Mouse (Mus musculus): ENCODE results near the gene Smad3. TPM values are rescaled to one million over a fixed set of nuclear protein-coding genes. Genes with fewer than 3 reads are reported as not detected.
A peak's percentile ranks its signal among the peaks of the same experiment; 100 is the strongest.

The Smad3 gene
- total and polyA plus RNA-seq, 3 experiments: 12.4 to 18.4 (median 13.0) TPM

DNA sequence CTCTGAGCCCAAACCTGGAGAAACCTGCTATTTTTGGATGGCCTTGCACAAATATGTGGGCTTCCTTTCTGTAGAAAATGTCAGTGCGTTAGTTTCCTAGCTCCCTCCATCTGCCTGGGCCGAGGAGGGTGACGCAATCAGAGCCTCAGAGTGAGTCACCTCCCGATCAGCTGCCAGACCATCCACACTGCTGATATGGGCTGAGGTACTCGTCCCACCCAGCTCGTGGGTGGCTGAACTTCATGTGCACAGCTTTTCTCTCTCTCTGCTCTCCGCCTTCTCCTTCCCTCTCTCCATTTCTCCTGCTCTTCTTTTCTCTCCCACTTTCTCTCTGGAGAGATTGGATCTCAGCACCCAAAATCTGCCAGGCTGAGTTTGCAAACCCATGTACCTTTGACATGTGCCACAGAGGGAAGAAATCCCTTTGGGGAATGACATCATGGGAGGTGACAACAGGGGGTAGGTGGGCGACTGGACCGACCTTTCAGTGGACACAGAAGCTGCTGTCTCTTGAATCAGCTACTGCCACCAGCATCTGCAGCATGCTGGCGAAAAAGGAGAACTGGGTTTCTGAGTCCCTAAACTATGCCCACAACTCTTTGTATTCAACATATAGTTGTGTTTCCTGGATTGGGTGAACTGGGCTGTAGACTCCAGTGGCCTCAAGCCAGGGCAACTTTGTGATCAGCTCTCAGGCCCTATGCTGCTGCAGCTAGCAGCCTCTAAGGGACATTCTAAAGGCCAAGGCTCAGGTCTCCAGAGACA, 36.1 kb upstream of the Smad3 start:
- no peaks in the 10 kb centered on the region for H3K36me3 ChIP-seq (ENCODE audit: control insufficient read depth, insufficient read depth, low read length)
- H3K9ac ChIP-seq (ENCODE audit: low read depth, low read length): no peak overlapping the region
- intact Hi-C loops (cut with DNase I): no loop called here
- DNase-seq: peak; percentile 75 to 86
- 0 out of 2 replicates have a peak, but pooled peaks have one; percentile 19 for TF ChIP-seq POLR2A (IDR thresholded peaks at IDR 0.05; ENCODE audit: insufficient read depth, low read depth, low read length)
- TF ChIP-seq CTCF (IDR thresholded peaks at IDR 0.05): no peak
- 0 out of 2 replicates have a peak, but pooled peaks have one; percentile 54 for TF ChIP-seq EP300 (IDR thresholded peaks at IDR 0.05; ENCODE audit: insufficient read depth, low read depth, low read length)
- H3K4me1 ChIP-seq (ENCODE audit: control insufficient read depth, insufficient read depth, low read length): peaks cover 14% of the 10 kb centered on the region
- WGBS: 36% methylated on average over 10 of the region's 10 CpGs
- no peaks in the 10 kb centered on the region for H3K79me2 ChIP-seq (replicated peaks; ENCODE audit: control insufficient read depth, insufficient read depth, low read length)
- no peak overlapping the region for H3K27ac ChIP-seq
- no peaks in the 10 kb centered on the region; the same call in none of the 2 replicates for H3K27me3 ChIP-seq (ENCODE audit: control insufficient read depth, insufficient read depth, low read length)
- no peak overlapping the region for H3K4me3 ChIP-seq

DNA sequence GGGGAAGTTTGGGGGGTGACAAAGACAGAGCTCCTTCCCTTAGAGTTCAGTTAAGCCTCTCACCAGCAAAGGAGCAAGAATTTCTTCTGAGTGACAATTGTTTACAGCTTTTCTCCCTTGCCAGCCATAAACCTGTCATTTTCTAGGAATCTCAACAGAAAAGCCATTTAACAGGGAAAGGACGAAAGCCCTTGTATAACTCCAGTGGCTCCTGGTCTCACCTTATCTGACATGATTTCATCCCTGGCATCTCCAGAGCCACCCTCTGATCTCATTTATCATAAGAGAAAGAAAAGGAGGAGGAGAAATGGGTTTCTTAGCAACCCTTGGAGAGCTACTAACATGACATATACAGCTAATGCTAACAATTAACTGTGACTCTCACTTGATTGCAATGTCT, 33.9 kb upstream of the Smad3 start:
- H3K4me3 ChIP-seq: no peak overlapping the region
- peaks cover 22% of the 10 kb centered on the region for H3K4me1 ChIP-seq (ENCODE audit: control insufficient read depth, insufficient read depth, low read length)
- no peak for TF ChIP-seq POLR2A (IDR thresholded peaks at IDR 0.05; ENCODE audit: insufficient read depth, low read depth, low read length)
- no peak for TF ChIP-seq EP300 (IDR thresholded peaks at IDR 0.05; ENCODE audit: insufficient read depth, low read depth, low read length)
- TF ChIP-seq CTCF (IDR thresholded peaks at IDR 0.05): no peak
- H3K27ac ChIP-seq: no peak overlapping the region
- H3K9ac ChIP-seq (ENCODE audit: low read depth, low read length): no peak overlapping the region
- intact Hi-C loops (cut with DNase I): no loop called here
- H3K36me3 ChIP-seq (ENCODE audit: control insufficient read depth, insufficient read depth, low read length): no peaks in the 10 kb centered on the region
- H3K27me3 ChIP-seq (ENCODE audit: control insufficient read depth, insufficient read depth, low read length): no peaks in the 10 kb centered on the region; the same call in none of the 2 replicates
- no peaks in the 10 kb centered on the region for H3K79me2 ChIP-seq (replicated peaks; ENCODE audit: control insufficient read depth, insufficient read depth, low read length)
- 82% methylated on average over 1 of the region's 1 CpGs for WGBS
- DNase-seq: no peak

DNA sequence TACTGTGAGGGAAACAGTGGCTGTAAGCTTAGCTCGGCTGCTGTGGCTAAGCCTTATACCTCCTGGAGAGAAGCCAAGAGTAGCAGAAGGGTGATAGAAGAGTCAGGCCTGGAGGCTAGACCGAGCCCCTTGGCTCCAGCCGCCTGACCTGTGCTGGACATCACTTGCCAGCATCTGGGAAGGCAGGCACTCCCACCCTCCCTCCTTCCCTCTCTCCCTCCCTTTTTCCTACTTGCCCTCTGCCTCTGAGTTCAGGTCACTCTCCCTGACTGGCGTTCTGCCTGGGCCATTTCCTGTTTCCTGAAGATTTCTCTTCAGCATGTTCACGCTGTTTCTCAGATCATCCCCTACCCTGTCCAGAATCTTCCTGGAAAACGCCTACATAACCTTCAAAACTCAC, 33.5 kb upstream of the Smad3 start:
- TF ChIP-seq CTCF (IDR thresholded peaks at IDR 0.05) (no peak), EP300 (IDR thresholded peaks at IDR 0.05; ENCODE audit: insufficient read depth, low read depth, low read length) (no peak), POLR2A (IDR thresholded peaks at IDR 0.05; ENCODE audit: insufficient read depth, low read depth, low read length) (no peak)
- Histone ChIP-seq H3K27me3 (ENCODE audit: control insufficient read depth, insufficient read depth, low read length) (no peaks in the 10 kb centered on the region; the same call in none of the 2 replicates), H3K4me1 (ENCODE audit: control insufficient read depth, insufficient read depth, low read length) (peaks cover 22% of the 10 kb centered on the region), H3K4me3 (no peak overlapping the region), H3K9ac (ENCODE audit: low read depth, low read length) (no peak overlapping the region), H3K36me3 (ENCODE audit: control insufficient read depth, insufficient read depth, low read length) (no peaks in the 10 kb centered on the region), H3K79me2 (replicated peaks; ENCODE audit: control insufficient read depth, insufficient read depth, low read length) (no peaks in the 10 kb centered on the region), H3K27ac (no peak overlapping the region)
- DNase-seq: peak; percentile 43 to 55
- 30% methylated on average over 6 of the region's 6 CpGs for WGBS
- intact Hi-C loops (cut with DNase I): no loop called here

DNA sequence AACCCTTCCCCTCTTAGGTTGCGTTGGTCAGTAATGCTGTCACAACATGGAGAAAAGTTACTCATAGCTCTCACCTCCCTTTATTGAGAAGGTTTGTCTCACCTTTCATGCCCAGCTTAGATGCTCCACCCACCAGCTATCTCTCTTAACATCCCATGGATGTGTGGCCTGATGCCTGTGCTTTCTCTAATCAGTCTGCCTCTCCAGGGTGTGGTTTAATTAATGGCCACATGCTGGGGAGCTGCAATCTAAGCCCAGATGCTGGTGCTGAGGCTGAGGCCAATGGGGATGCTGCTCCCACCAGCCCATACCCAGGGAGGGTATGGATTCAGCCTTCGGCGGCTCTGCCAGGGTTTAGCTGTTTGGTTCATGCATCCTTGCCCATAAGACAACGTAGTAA, 32.4 kb upstream of the Smad3 start:
- Histone ChIP-seq H3K79me2 (replicated peaks; ENCODE audit: control insufficient read depth, insufficient read depth, low read length) (no peaks in the 10 kb centered on the region), H3K36me3 (ENCODE audit: control insufficient read depth, insufficient read depth, low read length) (no peaks in the 10 kb centered on the region), H3K9ac (ENCODE audit: low read depth, low read length) (no peak overlapping the region), H3K27ac (no peak overlapping the region), H3K27me3 (ENCODE audit: control insufficient read depth, insufficient read depth, low read length) (no peaks in the 10 kb centered on the region; the same call in none of the 2 replicates), H3K4me1 (ENCODE audit: control insufficient read depth, insufficient read depth, low read length) (peaks cover 20% of the 10 kb centered on the region), H3K4me3 (no peak overlapping the region)
- no peak for DNase-seq
- TF ChIP-seq CTCF (IDR thresholded peaks at IDR 0.05) (no peak), POLR2A (IDR thresholded peaks at IDR 0.05; ENCODE audit: insufficient read depth, low read depth, low read length) (no peak), EP300 (IDR thresholded peaks at IDR 0.05; ENCODE audit: insufficient read depth, low read depth, low read length) (no peak)
- intact Hi-C loops (cut with DNase I): no loop called here
- WGBS: 93% methylated on average over 4 of the region's 4 CpGs

DNA sequence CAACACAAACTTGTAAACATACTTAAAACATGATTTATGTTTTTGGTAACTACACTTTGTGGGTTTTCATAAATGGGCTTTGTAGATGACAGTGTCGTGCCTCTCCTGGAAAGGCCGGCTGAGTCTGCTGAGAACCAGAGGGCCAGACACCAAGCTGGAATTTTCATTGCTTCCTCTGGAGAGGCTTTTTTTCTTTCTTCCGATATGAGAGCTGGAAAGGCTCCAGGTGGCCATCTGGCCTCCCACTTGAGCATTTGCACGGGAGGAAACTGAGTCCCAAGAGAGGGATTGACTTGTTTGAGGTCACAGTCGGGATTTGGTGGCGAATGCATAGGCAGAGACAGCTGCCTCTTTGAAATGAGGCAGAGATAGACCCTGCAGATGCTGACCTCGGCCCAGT, 31.6 kb upstream of the Smad3 start:
- no peak overlapping the region for H3K4me3 ChIP-seq
- H3K4me1 ChIP-seq (ENCODE audit: control insufficient read depth, insufficient read depth, low read length): peaks cover 20% of the 10 kb centered on the region
- no peaks in the 10 kb centered on the region; the same call in 1 of the 2 replicates for H3K27me3 ChIP-seq (ENCODE audit: control insufficient read depth, insufficient read depth, low read length)
- TF ChIP-seq CTCF (IDR thresholded peaks at IDR 0.05) (no peak), EP300 (IDR thresholded peaks at IDR 0.05; ENCODE audit: insufficient read depth, low read depth, low read length) (0 out of 2 replicates have a peak, but pooled peaks have one; percentile 65)
- peak; percentile 56 to 67 for DNase-seq
- H3K27ac ChIP-seq: no peak overlapping the region
- intact Hi-C loops (cut with DNase I): loop anchor here (2.0 kb wide), 1 partner anchor 31 kb away; no protein-coding TSS in a partner anchor
- no peaks in the 10 kb centered on the region for H3K79me2 ChIP-seq (replicated peaks; ENCODE audit: control insufficient read depth, insufficient read depth, low read length)
- WGBS: 21% methylated on average over 7 of the region's 7 CpGs
- no peak overlapping the region for H3K9ac ChIP-seq (ENCODE audit: low read depth, low read length)
- no peaks in the 10 kb centered on the region for H3K36me3 ChIP-seq (ENCODE audit: control insufficient read depth, insufficient read depth, low read length)

DNA sequence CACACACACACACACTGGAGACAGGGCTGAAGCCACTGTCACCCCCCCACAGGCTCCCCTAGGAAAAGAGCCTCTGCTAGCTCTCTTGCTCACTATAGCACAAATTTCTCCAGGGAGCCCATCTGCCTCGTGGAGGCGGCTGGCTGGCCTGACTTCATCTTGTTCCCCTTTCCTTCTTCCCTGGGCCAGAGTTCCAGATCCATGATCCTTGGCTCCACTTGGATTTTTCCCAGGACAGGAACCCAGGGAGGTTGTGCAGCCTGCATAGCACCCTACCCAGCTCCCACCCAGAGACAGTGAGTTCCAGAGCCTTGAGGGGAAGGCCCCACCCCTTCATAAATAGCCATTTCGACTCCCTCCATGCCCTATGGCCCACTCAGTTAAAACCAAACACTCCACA, 29.8 kb upstream of the Smad3 start:
- peak in 1 of 2 experiments; percentile 34 for DNase-seq
- Histone ChIP-seq H3K9ac (ENCODE audit: low read depth, low read length) (no peak overlapping the region), H3K4me1 (ENCODE audit: control insufficient read depth, insufficient read depth, low read length) (peaks cover 18% of the 10 kb centered on the region), H3K27ac (no peak overlapping the region), H3K27me3 (ENCODE audit: control insufficient read depth, insufficient read depth, low read length) (no peaks in the 10 kb centered on the region), H3K79me2 (replicated peaks; ENCODE audit: control insufficient read depth, insufficient read depth, low read length) (no peaks in the 10 kb centered on the region), H3K36me3 (ENCODE audit: control insufficient read depth, insufficient read depth, low read length) (no peaks in the 10 kb centered on the region), H3K4me3 (no peak overlapping the region)
- WGBS: 42% methylated on average over 3 of the region's 3 CpGs
- TF ChIP-seq EP300 (IDR thresholded peaks at IDR 0.05; ENCODE audit: insufficient read depth, low read depth, low read length): no peak
- TF ChIP-seq POLR2A (IDR thresholded peaks at IDR 0.05; ENCODE audit: insufficient read depth, low read depth, low read length): no peak
- no peak for TF ChIP-seq CTCF (IDR thresholded peaks at IDR 0.05)
- intact Hi-C loops (cut with DNase I): loop anchor here (2.0 kb wide), 1 partner anchor 29 kb away; no protein-coding TSS in a partner anchor

Data from heart, adult 2 months (tissue).